In the genomic region with DNA sequence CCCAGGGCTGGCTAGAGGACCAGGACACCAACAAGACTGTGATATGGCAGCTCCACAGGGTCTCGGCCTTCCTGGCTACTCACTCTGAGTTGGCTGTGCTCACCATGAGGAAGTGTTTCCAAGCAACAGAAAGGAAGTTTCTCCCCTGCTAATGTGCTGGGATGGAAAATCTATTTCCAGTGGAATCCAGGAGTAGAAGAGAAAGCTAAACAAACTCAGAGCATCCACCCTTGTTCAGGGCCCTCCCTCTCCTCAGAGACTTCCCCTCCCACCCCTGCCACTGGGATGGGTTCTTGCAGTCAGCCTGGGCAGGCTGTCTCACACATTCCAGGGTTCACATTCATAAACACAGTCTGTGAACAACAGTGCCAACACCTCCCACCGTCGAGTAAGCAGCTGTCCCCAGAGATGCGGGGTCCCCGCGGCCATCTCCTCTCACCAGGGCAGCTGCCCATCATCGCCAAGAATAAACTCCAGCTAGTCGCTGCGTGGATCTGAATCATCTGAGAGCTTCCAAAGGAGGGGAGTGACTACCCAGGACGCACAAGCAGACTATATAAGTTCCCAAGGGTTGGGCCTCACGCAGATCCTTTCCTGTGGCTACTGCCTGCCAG, we compare ENCODE assay signal across 8 mouse cellular contexts. TPM values are rescaled to one million over a fixed set of nuclear protein-coding genes. Genes with fewer than 3 reads are reported as not detected.
DNase-seq lines count a peak whose midpoint lies in the region; ATAC-seq and TF ChIP-seq lines count a peak whose summit lies in the region.

A gene (plus strand): TSS at position 243 of the 614 bp plus-strand sequence.

- H3K4me3 ChIP-seq in forebrain, embryonic 12.5 days (replicated peaks) = no peak within 1 kb of the TSS
- H3K4me3 ChIP-seq in forebrain, embryonic 11.5 days (ENCODE audit: low read depth, low read length) = no peak within 1 kb of the TSS
- no peak within 1 kb of the TSS for H3K4me3 ChIP-seq in heart, embryonic 11.5 days (ENCODE audit: low read depth, low read length)
- no peak within 1 kb of the TSS for H3K4me3 ChIP-seq in limb, embryonic 10.5 days
- peak within 1 kb of the TSS; percentile 5; the same call in 1 of the 2 replicates for H3K4me3 ChIP-seq in stomach, postnatal 0 days (ENCODE audit: low read depth, low read length)

- WGBS in forebrain, embryonic 12.5 days = 81% methylated on average over 11 of the region's 11 CpGs
- WGBS in forebrain, embryonic 11.5 days = 79% methylated on average over 11 of the region's 11 CpGs
- 52% methylated on average over 11 of the region's 11 CpGs for WGBS in heart, embryonic 11.5 days (ENCODE audit: insufficient replicate concordance)
- 78% methylated on average over 11 of the region's 11 CpGs for WGBS in limb, embryonic 10.5 days
- 34% methylated on average over 11 of the region's 11 CpGs for WGBS in stomach, postnatal 0 days

- TF ChIP-seq CTCF in brain, embryonic 14.5 days (IDR thresholded peaks at IDR 0.05; ENCODE audit: borderline replicate concordance, extremely low read depth, insufficient read depth, insufficient read length) = no peak
- TF ChIP-seq CTCF in stomach, postnatal 0 days (IDR thresholded peaks at IDR 0.05; ENCODE audit: low read depth) = no peak

- H3K27ac ChIP-seq in forebrain, embryonic 12.5 days = peak within 1 kb of the TSS; percentile 36; the same call in 1 of the 2 replicates
- no peak within 1 kb of the TSS for H3K27ac ChIP-seq in forebrain, embryonic 11.5 days (ENCODE audit: low read depth, low read length)
- peak within 1 kb of the TSS; percentile 78 for H3K27ac ChIP-seq in heart, embryonic 11.5 days (ENCODE audit: low read depth, low read length)
- 0 out of 2 replicates have a peak within 1 kb of the TSS, but pooled peaks have one; percentile 14 for H3K27ac ChIP-seq in limb, embryonic 10.5 days
- peak within 1 kb of the TSS; percentile 81 for H3K27ac ChIP-seq in stomach, postnatal 0 days (replicated peaks)

- no peak within 1 kb of the TSS for H3K4me2 ChIP-seq in forebrain, embryonic 12.5 days
- no peak within 1 kb of the TSS for H3K4me2 ChIP-seq in forebrain, embryonic 11.5 days (ENCODE audit: low read depth, low read length, severe bottlenecking)
- H3K4me2 ChIP-seq in heart, embryonic 11.5 days = no peak within 1 kb of the TSS
- H3K4me2 ChIP-seq in stomach, postnatal 0 days (replicated peaks; ENCODE audit: low read depth) = peak within 1 kb of the TSS; percentile 39

- TF ChIP-seq EP300 in stomach, postnatal 0 days (optimal IDR thresholded peaks at IDR 0.05) = no peak

- no peak within 1 kb of the TSS for H3K9ac ChIP-seq in forebrain, embryonic 12.5 days
- no peak within 1 kb of the TSS for H3K9ac ChIP-seq in forebrain, embryonic 11.5 days (ENCODE audit: low read length)
- H3K9ac ChIP-seq in heart, embryonic 11.5 days (ENCODE audit: low read depth, low read length) = no peak within 1 kb of the TSS
- peak within 1 kb of the TSS; percentile 18 for H3K9ac ChIP-seq in stomach, postnatal 0 days (ENCODE audit: low read length)

- DNase-seq in forebrain, embryonic 11.5 days (ENCODE audit: low spot score) = no peak
- peak; percentile 37 for DNase-seq in brain, embryonic 14.5 days (ENCODE audit: low read depth)
- no peak for DNase-seq in limb, embryonic 10.5 days (ENCODE audit: low spot score)
- DNase-seq in stomach, postnatal 0 days (ENCODE audit: low spot score) = peak; percentile 25
- DNase-seq in thymus, adult 18-20 months = no peak
- no peak for DNase-seq in layer of hippocampus, postnatal 36 days

- H3K36me3 ChIP-seq in forebrain, embryonic 12.5 days (replicated peaks) = peaks cover 8% of the 10 kb centered on the region
- no peaks in the 10 kb centered on the region; the same call in 1 of the 2 replicates for H3K36me3 ChIP-seq in forebrain, embryonic 11.5 days (ENCODE audit: control insufficient read depth, insufficient read depth, low read length)
- no peaks in the 10 kb centered on the region for H3K36me3 ChIP-seq in heart, embryonic 11.5 days (ENCODE audit: control insufficient read depth, insufficient read depth, low read length)
- H3K36me3 ChIP-seq in limb, embryonic 10.5 days = peaks cover 33% of the 10 kb centered on the region
- 0 out of 2 replicates have a peak, but pooled peaks cover 3% of the 10 kb centered on the region for H3K36me3 ChIP-seq in stomach, postnatal 0 days (ENCODE audit: control insufficient read depth, insufficient read depth, low read length)

- no peak for ATAC-seq in forebrain, embryonic 12.5 days (ENCODE audit: low FRiP score)
- ATAC-seq in forebrain, embryonic 11.5 days (replicated peaks; ENCODE audit: low FRiP score) = no peak
- no peak for ATAC-seq in heart, embryonic 11.5 days (replicated peaks; ENCODE audit: insufficient number of reproducible peaks, low FRiP score, low TSS enrichment)
- peak; percentile 58 for ATAC-seq in stomach, postnatal 0 days (ENCODE audit: low FRiP score, low TSS enrichment)

- no peak for TF ChIP-seq POLR2A in brain, embryonic 14.5 days (IDR thresholded peaks at IDR 0.05; ENCODE audit: borderline replicate concordance, extremely low read depth, insufficient read depth, insufficient read length, poor library complexity, severe bottlenecking)

- no peaks in the 10 kb centered on the region for H3K27me3 ChIP-seq in forebrain, embryonic 12.5 days
- no peaks in the 10 kb centered on the region for H3K27me3 ChIP-seq in forebrain, embryonic 11.5 days (ENCODE audit: control insufficient read depth, insufficient read depth, low read length)
- H3K27me3 ChIP-seq in heart, embryonic 11.5 days (ENCODE audit: control insufficient read depth, insufficient read depth, low read length) = no peaks in the 10 kb centered on the region
- no peaks in the 10 kb centered on the region for H3K27me3 ChIP-seq in limb, embryonic 10.5 days (ENCODE audit: low read depth, poor library complexity, severe bottlenecking)
- H3K27me3 ChIP-seq in stomach, postnatal 0 days (ENCODE audit: control insufficient read depth, insufficient read depth, low read length) = no peaks in the 10 kb centered on the region

- H3K4me1 ChIP-seq in forebrain, embryonic 12.5 days = no peaks in the 10 kb centered on the region
- no peaks in the 10 kb centered on the region for H3K4me1 ChIP-seq in forebrain, embryonic 11.5 days (replicated peaks; ENCODE audit: control insufficient read depth, insufficient read depth, low read length)
- H3K4me1 ChIP-seq in heart, embryonic 11.5 days (ENCODE audit: control insufficient read depth, insufficient read depth, low read length) = peaks cover 18% of the 10 kb centered on the region
- H3K4me1 ChIP-seq in limb, embryonic 10.5 days = peaks cover 7% of the 10 kb centered on the region
- no peaks in the 10 kb centered on the region for H3K4me1 ChIP-seq in stomach, postnatal 0 days (replicated peaks; ENCODE audit: control insufficient read depth, insufficient read depth)

- H3K9me3 ChIP-seq in forebrain, embryonic 12.5 days = no peaks in the 10 kb centered on the region
- H3K9me3 ChIP-seq in forebrain, embryonic 11.5 days (ENCODE audit: control insufficient read depth, low read length) = no peaks in the 10 kb centered on the region
- H3K9me3 ChIP-seq in heart, embryonic 11.5 days (replicated peaks; ENCODE audit: control insufficient read depth, low read length) = no peaks in the 10 kb centered on the region
- no peaks in the 10 kb centered on the region for H3K9me3 ChIP-seq in limb, embryonic 10.5 days (replicated peaks)
- H3K9me3 ChIP-seq in stomach, postnatal 0 days (ENCODE audit: control insufficient read depth, low read length) = no peaks in the 10 kb centered on the region

RNA-seq across cellular contexts. Expression of the gene that starts here (rescaled TPM):
- 0.15 and 0.47 TPM in 2 replicates for polyA plus RNA-seq in forebrain, embryonic 12.5 days (2016; fragmentation: Nextera tagmentation; extraction: Ambion mirVana)
- 0.51 TPM in 2 replicates for polyA plus RNA-seq in forebrain, embryonic 11.5 days (2014; fragmentation: Nextera tagmentation; extraction: Ambion mirVana)
- polyA plus RNA-seq in brain, embryonic 14.5 days (2012; rRNA removed) = 0.60 and 0.78 TPM in 2 replicates
- 1.8 and 2.0 TPM in 2 replicates for polyA plus RNA-seq in heart, embryonic 11.5 days (2014; fragmentation: Nextera tagmentation; extraction: Ambion mirVana)
- polyA plus RNA-seq in limb, embryonic 10.5 days (2016; fragmentation: Nextera tagmentation; extraction: Ambion mirVana) = 0.28 and 0.30 TPM in 2 replicates
- polyA plus RNA-seq in stomach, postnatal 0 days (2015; fragmentation: Nextera tagmentation; extraction: Ambion mirVana) = 29.2 and 32.3 TPM in 2 replicates
- total RNA-seq in layer of hippocampus, postnatal 36 days (2021) = 1 to 10 TPM; 2.2 to 2.7 TPM

Comparison
In these comparisons a context has a peak if more than half of its experiments do, and no peak if none do; other contexts are left out.
1. RNA of the gene that starts here (polyA plus RNA-seq): 29.2 to 32.3 TPM in stomach, postnatal 0 days; 1.8 to 2.0 TPM in heart, embryonic 11.5 days, 0.60 to 0.78 TPM in brain, embryonic 14.5 days, 0.51 TPM in forebrain, embryonic 11.5 days, 0.28 to 0.30 TPM in limb, embryonic 10.5 days and 0.15 to 0.47 TPM in forebrain, embryonic 12.5 days; every median in the first group is over 10 times any median in the second.
2. Peak in DNase-seq in brain, embryonic 14.5 days; RNA of the gene not detected or under 1 TPM.